Mouse (Mus musculus): ENCODE results near the gene Zfp142. TPM values are rescaled to one million over a fixed set of nuclear protein-coding genes. Genes with fewer than 3 reads are reported as not detected.

Gene Zfp142
- 10 to 100 TPM; 15.4 to 20.1 TPM for total RNA-seq (2021)
- long read RNA-seq, experiment 1, full-length matches to known transcripts: 1 of 5 reads
- long read RNA-seq, experiment 1, partial matches to known transcripts: 2 of 5 reads
- long read RNA-seq, experiment 1, other reads (novel, unspliced or antisense): 2 of 5 reads
- long read RNA-seq, experiment 2, partial matches to known transcripts: 1 of 2 reads
- long read RNA-seq, experiment 2, other reads (novel, unspliced or antisense): 0 of 2 reads

- peak; percentile 95 to 97 for DNase-seq (ENCODE audit: low spot score in 2 of 2)
These were observed at the start of gene Zfp142, which contains the start of gene Bcs1l for GRCm38 (mm10) chr1:74587773-74588445. Gene Zfp142 (minus strand): TSS chr1:74588246. Gene Bcs1l (plus strand): TSS chr1:74588289.

- DNase-seq (ENCODE audit: low spot score in 2 of 2): no peak
These were observed 44.7 kb upstream of the Zfp142 start for GRCm38 (mm10) chr1:74632734-74633133.

- DNase-seq (ENCODE audit: low spot score in 2 of 2): no peak
These were observed 40.0 kb upstream of the Zfp142 start for GRCm38 (mm10) chr1:74628001-74628400.

GRCm38 (mm10) chr1:74626076-74626475 lies 38.0 kb upstream of the Zfp142 start:
- DNase-seq (ENCODE audit: low spot score in 2 of 2): no peak

GRCm38 (mm10) chr1:74624183-74624582 lies 36.1 kb upstream of the Zfp142 start:
- no peak for DNase-seq (ENCODE audit: low spot score in 2 of 2)

GRCm38 (mm10) chr1:74601267-74601962 lies 13.4 kb upstream of the Zfp142 start, which contains the start of the genes Rnf25 and Stk36:
Gene Rnf25 (minus strand): TSS chr1:74601397.
Gene Stk36 (plus strand): TSS chr1:74601445.
- peak; percentile 79 for DNase-seq (ENCODE audit: low spot score in 2 of 2)

GRCm38 (mm10) chr1:74600501-74601266 lies 12.6 kb upstream of the Zfp142 start:
- no peak for DNase-seq (ENCODE audit: low spot score in 2 of 2)

GRCm38 (mm10) chr1:74594434-74594833 lies 6.4 kb upstream of the Zfp142 start:
- DNase-seq (ENCODE audit: low spot score in 2 of 2): no peak

GRCm38 (mm10) chr1:74587233-74587772 lies 743 bp downstream of the Zfp142 start:
- DNase-seq (ENCODE audit: low spot score in 2 of 2): no peak

GRCm38 (mm10) chr1:74584616-74585398 lies 3.2 kb downstream of the Zfp142 start:
- no peak for DNase-seq (ENCODE audit: low spot score in 2 of 2)

GRCm38 (mm10) chr1:74582621-74583020 lies 5.4 kb downstream of the Zfp142 start:
- no peak for DNase-seq (ENCODE audit: low spot score in 2 of 2)

- DNase-seq (ENCODE audit: low spot score in 2 of 2): no peak
These were observed 18.0 kb downstream of the Zfp142 start for GRCm38 (mm10) chr1:74569739-74570719.

- DNase-seq (ENCODE audit: low spot score in 2 of 2): no peak
These were observed 22.2 kb downstream of the Zfp142 start for GRCm38 (mm10) chr1:74565834-74566233.

GRCm38 (mm10) chr1:74559061-74559460 lies 29.0 kb downstream of the Zfp142 start:
- no peak for DNase-seq (ENCODE audit: low spot score in 2 of 2)

- DNase-seq (ENCODE audit: low spot score in 2 of 2): no peak
These were observed 43.9 kb downstream of the Zfp142 start, which contains the start of gene Usp37 for GRCm38 (mm10) chr1:74544184-74544583. Gene Usp37 (minus strand): TSS chr1:74544284.

GRCm38 (mm10) chr1:74542451-74542961 lies 45.5 kb downstream of the Zfp142 start, which contains the start of gene Plcd4:
Gene Plcd4 (plus strand): TSS chr1:74542888.
- DNase-seq (ENCODE audit: low spot score in 2 of 2): no peak

- DNase-seq (ENCODE audit: low spot score in 2 of 2): no peak
These were observed 49.4 kb downstream of the Zfp142 start for GRCm38 (mm10) chr1:74538650-74539049.

- DNase-seq (ENCODE audit: low spot score in 2 of 2): no peak
These were observed 59.5 kb downstream of the Zfp142 start for GRCm38 (mm10) chr1:74528589-74528988.

Data from adrenal gland, adult 18-20 months (tissue).